Mouse (Mus musculus) embryonic fibroblast, embryonic 13.5 days (primary cell): ENCODE results near the gene Muc3a.

Experiments used
- CTCF ChIP-seq: IDR thresholded peaks from 2 replicates; pipeline ENCODE4 v1.5.1; 2011; ENCODE audit warnings: mild to moderate bottlenecking, control low read depth, low read length, moderate library complexity, borderline replicate concordance; ENCODE audit not compliant: insufficient read depth
- POLR2A ChIP-seq: IDR thresholded peaks from 2 replicates; pipeline ENCODE4 v1.6.1; 2011; ENCODE audit warnings: low read depth, mild to moderate bottlenecking, control low read depth, low read length, moderate library complexity

- TF ChIP-seq CTCF (no peak), POLR2A (no peak)
Observed at GRCm38 (mm10) chr5:137173967-137174366, 38.2 kb downstream of the Muc3a start.
